Mouse (Mus musculus): ENCODE measurements around the gene R3hdm2.

Gene R3hdm2

GRCm38 (mm10) chr10:127422047-127422446 is 41.9 kb downstream of the R3hdm2 start:
- DNase-seq (ENCODE audit: low spot score) = no peak

DNA sequence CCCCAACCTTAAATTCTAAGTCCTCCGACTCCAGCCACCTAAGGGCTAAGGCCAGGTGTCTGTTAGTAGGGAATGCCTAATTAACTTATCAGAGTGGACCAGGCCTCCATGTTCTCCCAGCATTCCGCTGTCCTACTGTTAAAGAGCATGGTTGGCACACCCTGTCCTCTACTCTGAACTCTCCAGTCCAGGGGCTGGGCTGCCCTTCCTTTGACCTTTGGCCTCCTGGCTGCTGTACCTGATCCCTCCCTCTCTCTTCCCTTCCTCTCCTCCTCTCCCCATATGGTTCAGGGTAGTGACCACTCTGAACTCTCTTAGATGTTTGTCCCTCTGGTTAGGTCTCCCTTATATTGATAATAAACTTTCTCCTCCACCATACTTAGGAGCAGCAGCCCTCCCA is 45.7 kb downstream of the R3hdm2 start:
- DNase-seq (ENCODE audit: low spot score) = no peak

DNA sequence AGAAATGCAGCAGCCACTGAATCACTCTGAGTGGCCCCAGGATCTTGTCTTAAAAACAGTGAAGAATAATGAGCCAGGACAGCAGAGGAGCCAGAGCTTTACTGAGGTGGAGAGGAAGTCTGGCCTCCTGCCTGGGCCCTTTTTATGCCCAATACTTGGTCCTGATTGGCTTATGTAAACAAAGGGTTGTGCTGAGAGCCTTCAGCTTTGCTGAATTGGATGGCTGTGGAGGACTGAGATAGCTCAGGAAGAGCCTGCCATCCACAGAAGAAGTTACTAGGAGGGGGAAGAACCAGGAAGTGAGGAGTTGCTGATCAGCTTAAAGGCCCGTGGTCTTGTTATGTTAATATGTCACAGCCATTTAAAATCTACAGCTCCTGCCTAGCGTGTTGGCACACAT is 46.5 kb downstream of the R3hdm2 start:
- DNase-seq (ENCODE audit: low spot score) = no peak

- DNase-seq (ENCODE audit: low spot score) = no peak
Measured at GRCm38 (mm10) chr10:127427107-127427506, 47.0 kb downstream of the R3hdm2 start.

DNA sequence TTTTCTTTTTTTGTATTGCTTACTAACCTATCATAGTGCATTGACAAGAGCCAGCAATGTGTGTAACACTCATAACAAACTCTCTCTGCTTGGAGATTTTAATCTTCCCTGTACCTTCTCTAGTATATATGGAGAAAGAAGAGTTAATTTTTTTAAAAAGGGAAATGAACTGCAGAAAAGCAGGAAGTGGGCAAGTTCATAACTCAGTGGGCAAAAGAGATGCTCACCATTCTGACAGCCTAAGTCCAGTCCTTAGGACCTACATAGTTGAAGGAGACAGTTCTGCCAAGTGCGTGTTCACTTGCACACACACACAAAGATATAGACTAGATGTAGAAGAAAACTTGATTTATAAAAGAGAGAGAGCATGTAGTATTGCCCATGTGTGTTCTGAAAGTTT is 47.9 kb downstream of the R3hdm2 start:
- no peak for DNase-seq (ENCODE audit: low spot score)

DNA sequence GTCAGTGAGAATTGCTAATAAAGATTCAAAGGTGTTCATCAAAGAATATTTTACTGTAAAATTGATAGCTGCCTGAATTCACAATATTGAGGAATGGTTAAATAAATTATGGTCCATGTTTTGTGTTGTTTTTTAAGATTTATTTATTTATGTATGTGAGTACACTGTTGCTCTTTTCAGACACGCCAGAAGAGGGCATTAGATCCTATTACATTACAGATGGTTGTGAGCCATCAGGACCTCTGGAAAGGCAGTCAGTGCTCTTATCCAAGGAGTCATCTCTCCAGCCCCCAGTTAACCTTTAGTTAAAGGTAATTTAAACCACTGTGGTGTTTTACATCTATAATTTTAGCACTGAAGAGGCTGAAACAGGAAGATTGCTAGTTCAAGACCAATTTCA is 49.4 kb downstream of the R3hdm2 start:
- DNase-seq (ENCODE audit: low spot score) = no peak

- no peak for DNase-seq (ENCODE audit: low spot score)
Measured at GRCm38 (mm10) chr10:127432466-127432865, 52.3 kb downstream of the R3hdm2 start.

- DNase-seq (ENCODE audit: low spot score) = no peak
Measured at GRCm38 (mm10) chr10:127437354-127438113, 57.4 kb downstream of the R3hdm2 start.

DNA sequence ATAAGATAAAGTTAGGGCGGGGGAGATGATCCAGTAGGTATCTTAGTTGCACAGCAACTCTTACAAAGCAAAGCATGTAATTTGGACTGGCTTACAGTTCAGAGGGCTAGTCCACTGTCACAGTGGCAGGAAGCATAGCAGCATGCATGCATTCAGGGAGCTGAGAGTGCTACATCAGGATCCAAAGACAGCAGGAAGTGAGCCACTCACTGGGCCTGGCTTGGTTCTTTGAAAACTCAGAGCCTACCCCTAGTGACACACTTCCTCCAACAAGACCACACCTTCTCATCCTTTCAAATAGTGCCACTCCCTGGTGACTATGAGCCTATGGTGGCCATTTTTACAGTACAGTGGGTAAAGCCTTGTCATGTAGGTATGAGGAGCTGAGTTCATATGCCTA is 73.6 kb downstream of the R3hdm2 start:
- no peak for DNase-seq (ENCODE audit: low spot score)

DNA sequence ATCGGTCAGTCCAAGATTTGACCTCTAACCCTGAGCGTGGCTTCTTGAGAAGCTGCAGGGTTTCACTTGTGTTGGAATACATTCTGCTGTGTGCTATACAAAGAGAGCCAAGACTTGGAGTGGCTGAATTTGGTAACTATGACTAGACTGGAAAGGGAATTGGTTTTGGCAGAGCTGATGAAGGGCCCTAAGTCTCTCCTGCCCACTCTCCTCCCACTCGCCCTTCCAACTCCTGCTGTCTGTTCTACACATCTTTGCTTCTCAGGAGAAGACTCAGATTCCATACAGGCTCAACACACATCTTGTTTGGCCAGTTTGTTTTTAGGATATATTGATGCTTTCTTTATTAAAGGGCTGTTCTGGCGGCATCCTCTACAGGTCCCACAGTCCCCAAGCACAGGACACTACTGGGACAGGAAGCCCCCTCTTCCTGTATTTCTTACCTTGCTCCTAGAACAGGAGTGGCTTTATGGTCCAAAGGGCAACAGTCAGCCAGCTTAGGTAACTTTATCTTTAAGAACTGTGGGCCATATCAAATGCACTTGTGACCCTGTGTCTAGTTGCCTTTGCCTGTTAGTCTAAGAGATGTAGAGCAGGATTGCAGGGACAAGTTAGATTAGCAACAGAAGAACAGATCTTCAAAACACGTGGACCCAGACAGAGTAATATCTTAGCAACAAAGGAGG is 82.4 kb downstream of the R3hdm2 start:
- DNase-seq (ENCODE audit: low spot score) = no peak

- DNase-seq (ENCODE audit: low spot score) = no peak
Measured at GRCm38 (mm10) chr10:127471281-127471988, 91.3 kb downstream of the R3hdm2 start.

GRCm38 (mm10) chr10:127472722-127473121 is 92.6 kb downstream of the R3hdm2 start:
- no peak for DNase-seq (ENCODE audit: low spot score)

GRCm38 (mm10) chr10:127475175-127475574 is 95.0 kb downstream of the R3hdm2 start:
- DNase-seq (ENCODE audit: low spot score) = no peak

- no peak for DNase-seq (ENCODE audit: low spot score)
Measured at GRCm38 (mm10) chr10:127476541-127476940, 96.4 kb downstream of the R3hdm2 start.

GRCm38 (mm10) chr10:127477301-127477700 is 97.2 kb downstream of the R3hdm2 start:
- no peak for DNase-seq (ENCODE audit: low spot score)

- no peak for DNase-seq (ENCODE audit: low spot score)
Measured at GRCm38 (mm10) chr10:127479131-127479530, 99.0 kb downstream of the R3hdm2 start.

GRCm38 (mm10) chr10:127480833-127481813 is 101.0 kb downstream of the R3hdm2 start:
- no peak for DNase-seq (ENCODE audit: low spot score)

DNA sequence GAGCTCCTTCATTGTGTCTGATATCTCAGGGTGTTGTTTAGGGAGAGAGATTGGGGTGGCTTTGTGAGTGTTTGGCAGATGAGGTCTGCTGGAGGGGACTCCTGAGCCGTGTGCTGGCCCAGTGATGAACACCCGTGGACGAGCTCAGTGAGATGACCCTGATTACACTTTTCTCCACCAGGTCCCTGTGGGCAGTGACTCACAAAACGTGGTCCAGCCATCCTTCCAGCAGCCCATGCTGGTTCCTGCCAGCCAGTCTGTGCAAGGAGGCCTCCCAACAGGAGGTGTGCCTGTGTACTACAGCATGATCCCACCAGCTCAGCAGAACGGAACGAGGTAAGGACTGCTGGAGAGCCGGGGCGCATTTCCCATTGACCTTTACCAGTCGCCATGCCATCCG is 105.1 kb downstream of the R3hdm2 start:
- DNase-seq (ENCODE audit: low spot score) = no peak

GRCm38 (mm10) chr10:127488856-127489255 is 108.7 kb downstream of the R3hdm2 start:
- no peak for DNase-seq (ENCODE audit: low spot score)

DNA sequence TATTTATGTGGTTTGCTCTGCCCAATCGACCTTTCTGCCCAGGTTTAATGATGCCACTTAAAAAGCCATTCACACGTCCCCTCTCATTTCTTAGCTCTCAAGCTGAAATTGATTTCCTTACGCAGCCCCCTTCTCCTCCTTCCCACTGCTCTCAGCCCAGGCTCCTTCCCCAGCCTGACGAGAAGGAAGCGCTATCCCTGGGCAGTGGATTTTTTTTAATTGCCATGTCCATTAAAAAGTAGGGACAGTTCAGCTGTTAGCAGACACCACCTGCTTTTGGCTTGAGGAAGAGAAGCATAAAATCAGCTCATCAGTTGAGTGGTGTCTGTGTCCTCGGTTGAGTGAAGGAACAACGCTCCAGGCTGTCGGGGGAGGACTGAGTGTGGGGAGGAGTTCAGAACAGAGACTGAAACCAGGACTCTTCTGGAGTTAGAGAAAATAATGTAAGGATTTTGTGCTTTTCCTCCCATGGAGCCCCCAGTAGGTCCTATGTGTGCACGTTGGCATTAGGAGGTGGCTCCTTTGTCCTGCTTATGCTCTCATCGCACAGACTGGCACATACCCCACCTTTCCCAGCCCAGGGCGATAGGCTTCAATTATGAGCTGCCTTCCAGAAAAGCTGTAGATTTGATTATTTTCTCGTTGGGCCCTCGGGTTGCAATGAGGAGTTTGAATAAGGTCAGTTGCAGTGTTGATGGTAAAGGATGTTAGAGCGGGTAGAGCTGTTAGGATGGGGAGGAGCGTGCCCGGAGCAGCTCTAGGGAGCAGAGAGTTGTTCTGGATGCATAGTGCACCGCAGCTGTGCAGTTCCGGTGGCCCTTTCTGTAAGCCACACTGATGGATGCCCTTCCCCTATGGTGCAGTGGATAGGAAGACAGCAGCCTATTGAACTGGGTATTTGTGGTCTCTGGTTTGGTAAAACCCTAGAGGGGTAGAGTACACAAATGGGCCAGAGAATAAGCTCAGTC is 110.3 kb downstream of the R3hdm2 start:
- DNase-seq (ENCODE audit: low spot score) = no peak

DNA sequence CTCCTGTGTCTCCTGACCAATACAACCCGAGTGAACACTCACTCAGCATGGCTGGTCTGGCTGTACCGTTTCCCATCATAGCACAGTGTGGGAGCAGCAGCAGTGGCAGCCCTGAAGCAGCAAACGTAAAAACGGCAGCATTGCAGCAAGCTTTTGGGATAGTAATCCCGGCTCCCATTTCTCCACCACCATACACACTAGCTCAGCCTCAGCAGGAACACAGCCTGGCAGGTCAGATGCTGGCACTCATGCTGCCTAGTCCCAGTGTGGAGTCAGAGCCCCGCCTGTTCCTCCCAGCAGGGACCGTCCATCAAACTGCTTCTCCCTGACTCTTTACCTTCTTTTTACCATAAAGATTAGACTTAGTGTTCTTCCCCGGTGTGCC is 111.0 kb downstream of the R3hdm2 start:
- no peak for DNase-seq (ENCODE audit: low spot score)

Measured in testis, postnatal 10 days (tissue).